Mouse (Mus musculus): ENCODE measurements around the gene Gm36028.

The Gm36028 gene

DNA sequence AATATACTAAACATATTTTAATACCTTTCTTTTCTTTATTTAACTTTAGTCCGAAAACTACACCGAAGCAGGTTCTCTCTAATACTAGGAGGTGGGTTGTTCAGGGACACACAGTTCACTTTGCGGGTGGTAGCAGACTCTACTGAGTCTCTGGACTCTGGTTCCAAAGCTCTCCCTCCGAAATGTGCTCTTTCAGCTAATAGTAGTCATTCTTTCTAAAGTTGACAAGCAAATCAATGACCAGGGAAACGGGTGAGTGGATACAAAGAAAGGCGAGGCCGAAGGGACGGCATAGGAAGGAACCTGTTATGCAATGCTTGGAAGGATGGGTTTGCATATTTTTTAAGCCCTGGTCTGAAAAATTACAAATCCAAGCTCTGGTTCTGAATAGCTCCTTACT is 3.5 kb downstream of the Gm36028 start:
- no peak for DNase-seq

DNA sequence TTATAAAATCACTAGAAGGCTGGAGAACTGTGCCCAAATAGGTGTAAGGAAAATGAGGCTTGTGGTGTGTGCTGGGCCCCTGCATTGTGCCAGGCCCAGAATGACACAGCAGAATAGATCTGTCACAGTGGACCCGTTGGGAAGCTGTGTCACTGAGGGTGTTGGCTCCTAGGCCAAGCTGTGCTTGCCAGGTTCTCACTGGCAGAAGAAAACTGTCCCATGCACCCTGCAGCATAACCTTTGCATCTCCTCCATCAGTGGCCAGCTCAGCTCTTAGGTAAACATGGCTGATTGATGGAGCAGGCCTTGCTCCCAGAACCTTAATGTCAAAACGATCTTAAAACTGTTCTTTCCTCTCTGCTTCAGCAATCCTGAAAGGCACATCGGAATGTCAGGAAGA is 4.6 kb downstream of the Gm36028 start:
- DNase-seq = no peak

DNA sequence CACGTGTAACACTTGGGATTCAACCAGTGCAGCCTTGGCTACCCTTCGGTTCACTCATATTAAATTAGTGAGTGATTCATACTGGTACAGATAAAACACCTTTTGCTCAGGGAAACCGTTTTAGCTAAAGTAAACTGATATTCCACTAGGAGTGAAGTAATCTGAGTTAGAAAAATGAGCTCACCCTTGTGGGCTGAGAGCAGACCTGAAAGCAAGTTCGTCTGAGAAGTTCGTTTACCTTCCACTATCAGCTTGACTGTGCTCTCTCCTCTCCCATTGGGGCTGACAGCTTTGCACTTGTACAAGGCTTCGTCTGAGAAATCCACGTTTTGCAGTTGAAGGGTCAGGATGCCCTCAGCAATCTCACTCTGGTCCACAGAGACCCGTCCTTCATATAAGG is 5.4 kb downstream of the Gm36028 start:
- DNase-seq = no peak

DNA sequence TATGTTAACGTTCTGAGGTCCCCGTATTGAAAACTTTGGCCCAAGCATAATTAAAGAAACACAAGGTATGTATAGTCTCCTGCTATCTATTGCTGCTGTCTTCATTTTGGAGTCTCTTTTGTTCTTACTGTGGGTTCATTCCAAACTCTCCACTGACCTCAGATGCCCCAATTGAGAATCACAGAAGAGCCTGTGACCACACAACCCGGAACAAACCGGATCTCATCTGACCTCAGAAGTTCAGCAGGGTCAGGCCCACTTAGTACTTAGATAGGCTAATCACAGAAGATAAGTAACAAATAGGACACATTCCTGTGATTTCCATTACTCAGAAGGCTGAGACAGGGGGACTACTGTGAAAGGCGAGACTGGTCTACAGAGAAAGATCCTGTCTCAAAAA is 6.4 kb downstream of the Gm36028 start:
- no peak for DNase-seq

DNA sequence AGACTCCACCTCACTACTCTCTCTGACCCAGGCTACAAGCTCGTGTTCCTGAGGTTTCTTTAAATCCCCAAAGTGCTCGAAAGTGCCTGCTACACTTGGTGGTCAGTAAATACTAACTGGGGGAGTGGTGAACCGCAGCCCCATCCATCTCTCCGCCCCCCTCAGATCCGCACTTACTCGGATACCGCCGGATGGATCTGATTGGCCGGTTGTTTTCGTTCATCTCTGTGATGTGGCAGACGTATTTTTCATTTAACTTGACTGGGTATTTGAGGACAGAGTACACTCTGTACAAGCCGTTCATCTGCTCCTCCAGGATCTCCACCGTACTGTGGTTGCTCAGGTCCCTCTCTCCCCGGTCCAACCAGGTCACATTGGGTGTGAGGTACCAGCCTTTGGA is 6.9 kb downstream of the Gm36028 start:
- DNase-seq = no peak

DNA sequence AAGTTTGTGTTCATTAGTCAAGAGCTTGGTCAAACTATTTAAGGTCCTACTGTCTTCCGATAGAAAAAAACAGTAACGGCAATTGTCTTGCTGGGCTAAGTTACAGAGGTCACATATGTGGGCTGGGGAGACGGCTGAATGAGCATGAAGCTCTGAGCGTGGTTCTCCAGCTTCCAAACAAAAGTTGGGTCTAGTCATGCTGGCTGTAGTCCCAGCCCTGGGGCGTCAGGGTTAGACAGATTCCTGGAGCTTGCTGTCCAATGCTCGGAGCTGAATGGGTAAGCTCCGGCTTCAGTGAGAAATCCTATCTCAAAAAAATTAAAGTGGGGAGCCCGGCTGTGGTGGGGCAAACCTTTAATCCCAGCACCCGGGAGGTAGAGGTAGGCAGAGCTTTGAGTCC is 7.7 kb downstream of the Gm36028 start:
- peak; percentile 35 for DNase-seq

DNA sequence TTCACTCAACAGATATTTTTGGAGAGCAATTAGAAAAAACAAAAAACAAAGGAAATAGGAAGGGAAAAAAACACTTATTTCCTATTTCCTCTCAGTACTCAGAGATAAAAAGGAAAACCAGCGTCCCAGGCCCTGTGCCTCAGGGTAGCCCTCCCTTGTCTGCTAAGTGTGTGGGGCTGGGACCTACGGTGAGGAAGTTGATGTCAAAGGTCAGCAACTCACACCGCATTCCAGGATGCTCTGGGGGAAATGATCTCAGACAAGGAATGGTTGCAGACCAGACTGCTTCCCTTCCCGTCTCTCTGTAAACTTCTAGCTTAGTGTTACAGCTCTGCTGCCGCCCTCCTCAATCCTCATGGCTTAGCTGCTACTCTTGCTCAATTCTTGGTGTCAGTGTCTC is 9.6 kb downstream of the Gm36028 start:
- DNase-seq = peak; percentile 48

DNA sequence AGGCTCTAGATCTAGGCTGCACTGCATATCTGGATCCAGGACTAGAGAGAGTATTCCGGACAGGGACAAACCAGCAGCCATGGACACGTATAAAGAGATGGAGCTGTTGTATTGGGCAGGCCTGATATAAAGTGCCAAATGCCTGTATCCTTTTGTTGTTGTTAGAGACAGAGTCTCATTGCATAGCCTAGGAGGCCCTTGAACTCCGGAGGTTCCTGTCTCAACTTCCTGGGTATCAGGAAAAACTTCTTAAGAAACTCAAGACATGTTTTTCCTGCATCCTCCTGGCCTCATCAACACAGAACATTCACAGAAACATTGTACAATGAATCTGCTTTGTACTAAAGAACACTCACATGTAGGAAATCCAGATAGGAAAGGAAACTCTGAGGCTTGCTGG is 13.9 kb downstream of the Gm36028 start:
- DNase-seq = no peak

DNA sequence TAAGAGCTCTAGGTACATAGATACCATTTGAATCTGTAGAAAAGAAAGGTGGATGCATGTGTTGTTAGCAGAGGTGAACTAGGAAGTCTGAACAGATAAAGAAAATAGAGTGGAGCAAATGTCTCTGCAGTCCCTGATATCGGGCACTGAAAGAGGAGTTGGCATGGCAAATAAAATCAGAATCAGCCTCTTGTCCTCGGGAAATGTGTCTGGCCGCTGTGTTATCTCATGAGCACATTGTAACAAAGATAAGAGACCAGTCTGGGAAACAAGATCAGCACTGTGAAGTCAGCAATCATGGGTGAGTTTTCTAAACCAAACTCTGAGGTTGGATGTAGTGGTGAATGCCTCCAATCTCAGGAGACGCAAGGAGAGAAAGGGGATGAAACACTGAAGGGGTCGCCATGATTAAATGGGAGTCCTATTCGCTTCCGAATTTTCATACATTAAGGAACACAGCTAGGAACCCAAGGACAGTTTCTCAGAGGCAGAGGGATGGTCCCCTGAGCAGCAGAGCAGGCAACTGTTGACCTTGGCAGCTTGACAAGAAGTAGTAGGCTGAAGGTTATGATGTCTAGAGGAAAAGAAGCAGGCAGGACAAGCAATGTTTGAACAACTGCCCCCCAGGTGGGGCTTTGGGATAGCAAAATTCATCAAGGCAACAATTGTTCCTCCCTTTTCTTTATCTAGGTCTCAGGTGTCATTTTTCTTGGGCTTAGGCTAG is 15.6 kb downstream of the Gm36028 start:
- DNase-seq = no peak

DNA sequence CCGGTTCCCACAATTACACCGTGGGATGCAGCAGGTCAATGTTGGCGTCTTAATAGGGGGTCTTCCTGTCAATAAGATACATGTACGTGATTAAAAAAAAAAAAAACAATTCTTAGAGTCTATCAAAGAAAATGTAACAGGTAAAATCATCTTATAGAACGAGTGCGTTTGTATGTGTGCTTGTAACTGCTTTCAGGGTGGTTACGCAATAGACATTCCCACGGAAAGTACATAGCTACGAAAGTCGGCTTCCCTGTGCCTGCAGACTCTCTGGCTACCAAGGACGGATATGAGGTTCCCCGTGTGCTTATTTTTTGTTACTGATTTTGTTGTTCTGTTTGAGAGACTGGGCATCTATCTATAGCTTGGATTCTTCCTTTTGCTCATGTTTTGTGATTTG is 17.2 kb downstream of the Gm36028 start:
- no peak for DNase-seq

DNA sequence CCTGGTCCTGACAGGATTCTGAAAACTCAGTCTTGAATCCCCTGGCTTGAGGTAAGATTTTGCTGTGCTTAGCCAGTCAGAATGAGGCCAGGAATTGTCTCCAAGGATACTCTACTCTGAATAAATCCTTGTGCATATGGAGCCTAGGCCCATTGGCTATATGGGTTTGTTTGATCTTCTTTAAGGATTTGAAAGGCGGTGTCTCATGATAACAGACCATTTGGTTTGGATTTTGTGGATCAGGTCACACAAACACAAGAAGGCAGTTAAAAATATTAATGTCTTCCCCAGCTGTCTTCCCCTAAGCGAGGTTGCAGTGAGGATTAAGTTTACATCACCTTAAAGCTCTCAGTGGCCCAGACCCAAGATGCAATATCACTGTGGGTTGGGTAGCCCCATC is 18.5 kb downstream of the Gm36028 start:
- DNase-seq = no peak

DNA sequence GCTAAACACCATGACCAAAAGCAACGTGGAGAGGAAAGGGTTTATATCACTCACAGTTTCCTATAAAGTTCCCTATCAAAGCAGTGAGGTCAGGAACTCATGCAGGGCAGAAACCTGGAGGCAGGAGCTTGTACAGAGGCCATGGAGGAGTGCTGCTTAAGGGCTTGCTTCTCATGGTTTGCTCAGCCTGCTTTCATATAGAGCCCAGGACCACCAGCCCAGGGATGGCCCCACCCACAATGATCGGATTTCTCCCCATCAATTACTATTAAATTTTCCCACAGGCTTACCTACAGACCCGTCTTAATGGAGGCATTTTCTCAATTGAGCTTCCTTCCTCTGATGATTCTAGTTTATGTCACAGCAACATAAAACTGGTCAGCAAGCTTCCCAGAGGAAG is 23.4 kb downstream of the Gm36028 start:
- DNase-seq = no peak

DNA sequence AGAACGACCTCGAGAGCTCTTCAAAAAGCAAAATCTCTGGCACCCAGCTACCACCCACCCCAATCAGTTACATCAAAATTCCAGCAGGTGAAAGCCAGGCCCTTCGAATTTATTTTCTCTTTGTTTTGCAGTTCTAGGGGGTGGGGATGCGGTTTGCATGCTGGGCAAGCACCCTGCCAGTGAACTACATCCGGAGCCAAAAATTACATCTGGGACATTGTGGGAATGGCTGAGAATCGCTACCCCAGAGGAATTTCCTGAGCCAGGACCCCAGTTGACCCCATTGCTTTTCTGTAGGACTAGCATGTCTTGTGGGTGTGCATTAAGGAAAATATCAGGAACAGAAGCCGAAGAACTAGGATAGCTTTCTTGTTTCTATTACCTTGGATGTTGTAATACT is 29.9 kb downstream of the Gm36028 start:
- no peak for DNase-seq

DNA sequence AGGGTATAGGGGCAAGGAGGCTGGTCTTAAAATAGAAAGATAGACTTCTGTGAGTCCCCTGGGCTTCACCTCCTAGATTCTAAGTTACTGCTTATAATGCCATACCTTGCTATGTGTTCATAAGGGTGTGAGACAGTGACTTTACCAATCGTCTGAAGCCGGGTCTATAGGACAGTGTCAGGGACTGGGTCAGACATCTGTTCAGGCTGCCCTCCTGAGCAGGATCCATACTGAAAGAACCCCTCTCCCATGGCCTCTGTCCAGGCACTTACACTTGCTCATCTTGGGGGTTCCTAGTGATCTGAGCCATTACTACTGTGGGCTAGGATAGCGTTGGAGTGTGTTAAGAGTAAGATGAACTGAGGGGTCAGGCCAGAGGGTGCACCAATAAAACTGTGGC is 34.7 kb downstream of the Gm36028 start:
- no peak for DNase-seq

DNA sequence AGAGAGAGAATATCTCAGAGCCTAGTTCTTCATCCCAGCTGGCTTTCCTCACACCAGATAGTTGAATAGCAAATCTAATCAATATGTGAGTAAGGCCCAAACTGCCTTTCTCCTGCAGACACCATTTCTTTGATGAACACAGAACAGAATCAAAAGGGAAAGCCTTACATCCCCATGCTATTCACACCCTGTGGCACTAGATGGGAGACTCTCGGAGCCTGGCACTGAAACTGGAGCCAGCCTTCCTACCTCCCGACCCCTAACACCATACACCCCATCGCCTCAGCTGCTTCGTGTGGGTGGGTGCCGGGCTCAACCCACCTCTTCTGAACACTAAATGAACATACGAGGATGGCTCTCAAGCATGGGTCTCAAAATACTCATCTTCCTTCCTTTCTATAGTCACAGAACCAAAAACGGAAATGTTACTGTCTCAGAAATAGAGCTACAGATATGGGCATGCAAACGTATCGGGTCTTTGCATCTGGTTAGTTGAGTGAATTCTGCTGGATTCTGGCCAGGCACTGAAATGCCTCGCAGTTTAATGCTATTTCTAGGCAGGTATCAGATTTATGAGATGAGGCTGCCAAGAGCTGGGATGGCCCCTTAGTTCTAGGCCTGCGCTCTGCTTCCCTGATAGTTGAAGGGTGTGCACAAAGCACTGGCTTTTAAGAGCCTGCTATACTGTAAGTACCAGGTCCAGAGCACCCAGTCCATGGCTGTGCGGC is 36.0 kb downstream of the Gm36028 start:
- DNase-seq = no peak

DNA sequence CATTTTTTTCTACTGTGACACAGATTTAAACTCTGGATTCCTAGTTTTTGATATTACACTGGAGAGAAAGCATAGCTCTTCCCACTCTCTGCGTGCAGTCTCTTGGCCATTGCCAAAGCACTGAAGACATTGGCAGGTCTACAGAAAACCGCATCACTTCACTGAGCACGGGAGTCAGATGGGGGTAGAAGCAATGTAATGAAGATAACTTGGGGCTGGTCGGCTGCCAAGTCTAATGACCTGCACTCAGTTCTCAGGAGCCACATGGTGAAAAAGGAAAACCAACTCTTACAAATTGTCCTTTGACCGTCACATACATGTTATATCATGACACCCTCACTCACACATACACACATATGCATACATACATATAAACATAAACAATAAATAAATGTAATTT is 37.0 kb downstream of the Gm36028 start:
- DNase-seq = no peak

DNA sequence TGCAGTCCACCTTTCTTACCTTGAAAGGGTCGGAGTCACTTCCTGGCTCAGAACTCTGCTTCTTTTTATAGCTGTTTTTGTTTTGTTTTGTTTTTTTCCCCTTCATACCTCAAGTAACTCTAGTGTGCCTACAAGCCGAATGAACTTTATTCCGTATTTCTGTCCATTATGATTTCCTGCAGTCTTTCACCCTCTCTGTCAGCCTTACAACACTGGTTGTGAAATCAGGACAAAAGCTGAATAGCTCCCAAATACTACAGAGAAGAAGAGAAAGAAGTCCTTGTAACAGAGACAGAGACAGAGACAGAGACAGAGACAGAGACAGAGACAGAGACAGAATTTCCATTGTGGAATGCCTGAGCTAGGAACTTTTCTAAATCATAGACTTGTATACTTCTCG is 43.0 kb downstream of the Gm36028 start:
- DNase-seq = no peak

DNA sequence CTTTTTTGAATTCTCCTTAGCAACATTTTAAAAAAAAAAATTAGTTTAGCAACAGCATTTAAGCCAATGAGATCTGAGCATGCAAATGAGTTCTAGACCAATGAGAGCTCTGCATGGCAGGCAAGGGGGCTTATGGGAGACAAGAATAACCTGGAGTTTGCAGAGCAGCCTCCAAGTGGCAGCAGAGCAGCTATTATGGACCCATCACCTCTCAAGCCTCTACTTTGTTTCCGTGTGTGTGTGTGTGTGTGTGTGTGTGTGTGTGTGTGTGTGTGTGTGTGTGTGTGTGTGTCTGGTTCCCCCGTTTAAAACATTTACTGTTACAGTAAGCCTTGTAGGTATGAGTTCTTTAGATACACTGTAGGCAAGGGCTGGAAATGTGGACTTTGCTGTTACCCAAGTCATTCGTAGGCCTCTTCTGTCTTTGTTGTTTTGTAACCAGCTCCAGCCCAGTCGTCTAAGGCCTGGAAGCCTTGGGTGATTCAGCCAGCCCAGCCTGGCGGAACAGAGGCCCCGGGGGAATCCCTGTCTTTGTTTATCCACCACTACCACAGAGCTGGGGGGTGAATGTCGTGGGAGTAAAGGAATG is 46.5 kb downstream of the Gm36028 start:
- peak; percentile 74 for DNase-seq

DNA sequence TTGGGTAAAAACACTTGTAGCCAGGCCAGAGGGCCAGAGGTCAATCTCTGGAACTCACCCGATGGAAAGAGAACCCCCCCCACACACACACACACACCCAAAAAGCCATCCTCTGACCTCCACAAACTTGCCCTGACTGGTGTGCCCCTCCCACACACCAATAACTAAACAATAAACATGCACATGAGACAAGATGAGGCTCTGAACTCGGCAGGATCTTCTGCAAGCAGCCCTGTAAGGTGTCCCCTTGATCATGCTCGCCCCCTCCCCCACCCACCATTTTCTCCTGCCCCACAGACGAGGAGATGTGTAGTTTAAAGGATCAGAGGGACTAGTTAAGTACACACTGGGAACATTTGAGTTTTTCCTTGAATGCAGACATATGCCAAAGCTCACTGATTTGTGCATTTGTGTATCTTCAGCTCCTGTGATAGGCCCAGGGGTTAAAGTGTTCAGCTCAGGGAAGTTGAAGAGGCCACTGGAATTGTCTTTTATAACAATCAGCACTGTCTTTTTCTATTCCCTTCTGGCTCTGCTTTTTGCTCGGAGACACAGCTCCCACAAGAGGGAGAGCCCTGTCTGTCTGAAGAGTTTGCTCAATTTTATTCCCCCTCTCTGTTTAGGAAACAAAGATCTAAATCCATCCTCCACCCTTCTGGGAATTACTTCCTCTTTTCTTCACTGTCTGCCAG is 47.1 kb downstream of the Gm36028 start:
- DNase-seq = no peak

DNA sequence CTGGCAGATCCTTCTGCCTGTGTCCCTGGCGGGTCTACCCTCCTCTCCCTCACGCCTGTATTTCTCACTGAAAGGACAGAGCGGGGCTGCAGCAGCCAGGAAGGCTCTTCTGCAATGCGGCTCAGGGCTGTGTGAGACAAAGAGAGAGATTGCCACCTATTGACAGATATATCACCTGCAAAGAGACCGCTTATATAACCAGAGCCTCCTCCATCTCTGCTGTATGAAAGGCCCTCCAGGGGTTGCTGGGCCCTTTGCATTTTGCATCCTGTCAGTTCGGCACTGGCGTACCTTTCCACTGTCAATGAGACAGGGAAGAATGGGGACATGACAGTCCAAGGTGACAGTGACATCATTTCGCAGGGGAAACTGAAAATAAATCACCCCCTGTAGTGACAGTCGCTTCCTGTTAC is 48.5 kb downstream of the Gm36028 start:
- DNase-seq = no peak

DNA sequence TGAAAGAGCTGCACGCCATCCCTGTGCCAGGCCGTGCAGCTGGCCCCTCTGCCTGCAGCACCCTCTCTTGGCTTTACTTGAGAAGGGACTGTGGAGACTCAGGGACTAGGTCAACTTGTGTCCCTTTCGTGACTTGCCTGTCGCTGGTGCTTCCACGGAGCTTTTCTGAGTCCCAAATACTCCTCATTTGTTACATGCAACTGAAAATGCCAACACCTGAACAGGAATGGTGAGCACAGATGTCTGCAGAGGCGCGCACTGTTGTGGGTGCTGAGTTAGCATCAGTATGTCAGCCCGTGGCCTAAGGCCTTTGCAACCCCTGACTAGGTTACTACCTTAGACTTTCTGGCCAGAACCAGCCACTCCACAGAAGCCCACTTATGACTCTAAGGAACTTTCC is 49.1 kb downstream of the Gm36028 start:
- DNase-seq = no peak

DNA sequence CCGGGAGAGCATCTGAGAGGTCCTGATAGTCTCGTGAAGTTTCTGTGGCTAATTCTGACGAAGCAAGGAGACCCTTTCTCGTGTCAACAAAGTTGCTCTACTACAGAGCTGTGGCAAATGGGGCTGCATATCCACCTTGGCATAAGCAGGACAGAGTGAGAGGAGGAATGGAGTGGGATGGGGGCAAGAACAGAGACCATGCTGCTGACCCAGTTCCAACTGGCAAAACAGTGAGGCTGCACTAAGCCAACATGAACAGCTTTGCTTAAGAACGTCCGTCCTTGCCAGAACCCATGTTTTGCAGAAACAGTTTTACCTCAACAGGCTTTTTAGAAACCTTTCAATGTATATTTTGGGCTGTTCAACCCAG is 51.3 kb downstream of the Gm36028 start:
- no peak for DNase-seq

DNA sequence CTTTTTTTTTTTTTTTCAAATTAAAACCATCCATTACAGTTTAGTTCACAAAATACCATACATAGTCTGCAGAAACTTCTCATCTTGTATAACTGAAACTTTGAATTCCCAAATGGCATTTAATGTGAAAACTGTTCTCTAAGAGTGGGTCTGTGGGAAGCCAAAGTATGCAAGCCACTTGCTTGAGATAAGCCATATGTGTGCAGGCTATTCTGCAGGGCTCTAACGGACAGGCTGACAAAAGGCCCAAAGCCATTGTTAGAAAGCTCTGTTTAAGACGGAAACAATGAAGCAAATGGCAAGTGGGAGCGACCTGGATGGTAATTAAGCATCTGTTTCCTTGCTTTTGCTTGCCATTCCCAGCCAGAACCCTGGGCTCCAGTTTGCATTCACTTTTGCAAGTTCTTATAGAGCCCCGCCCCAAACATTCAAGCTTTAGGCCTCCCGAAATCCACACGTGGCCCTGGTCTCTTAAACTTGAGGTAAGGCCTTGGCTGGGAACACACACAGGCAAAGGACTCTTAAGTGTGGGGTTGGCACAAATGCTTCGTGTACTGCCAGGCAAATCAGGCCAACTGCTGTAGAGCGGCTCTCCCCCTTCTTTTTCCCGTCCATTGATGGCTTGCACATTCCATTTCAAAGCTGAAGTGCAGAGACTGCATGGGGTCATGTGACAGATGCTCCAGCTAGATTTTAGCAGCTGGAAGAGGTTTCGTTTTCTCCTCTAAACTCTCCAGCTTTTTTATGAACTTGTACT is 51.9 kb downstream of the Gm36028 start:
- peak; percentile 44 for DNase-seq
